Mouse (Mus musculus) fibroblast of lung, adult 2 months (primary cell): ENCODE measurements around the gene Brca1.
"Not testable (repeated sequence)": the region's sequence is repeated elsewhere in the genome, so short reads cannot be mapped to it uniquely, and the experiment has no call there.

ENCODE experiments used
- DNase-seq: peaks from one replicate; pipeline ENCODE4 v3.0.0-alpha.2; 2011; ENCODE audit warnings: low read depth

The Brca1 gene

GRCm38 (mm10) chr11:101449596-101449995 is 102.2 kb downstream of the Brca1 start:
- DNase-seq = not testable (repeated sequence)

- DNase-seq = no peak
These were observed 102.9 kb downstream of the Brca1 start for GRCm38 (mm10) chr11:101448899-101449298.

- DNase-seq = peak; percentile 96
These were observed 103.4 kb downstream of the Brca1 start, which contains the start of gene Ifi35 for GRCm38 (mm10) chr11:101448274-101448746. TSS of gene Ifi35 (plus strand) at chr11:101448407.

- no peak for DNase-seq
These were observed 104.0 kb downstream of the Brca1 start for GRCm38 (mm10) chr11:101447786-101448185.

GRCm38 (mm10) chr11:101446860-101447259 is 104.9 kb downstream of the Brca1 start:
- DNase-seq = not testable (repeated sequence)

- no peak for DNase-seq
These were observed 105.4 kb downstream of the Brca1 start for GRCm38 (mm10) chr11:101446319-101446718.

GRCm38 (mm10) chr11:101442760-101443159 is 109.0 kb downstream of the Brca1 start:
- DNase-seq = no peak

GRCm38 (mm10) chr11:101442127-101442693 is 109.5 kb downstream of the Brca1 start, which contains the start of gene Rpl27:
TSS of gene Rpl27 (plus strand) at chr11:101442298.
- DNase-seq = peak; percentile 100

GRCm38 (mm10) chr11:101441450-101442126 is 110.2 kb downstream of the Brca1 start:
- DNase-seq = not testable (repeated sequence)
